Mouse (Mus musculus): ENCODE measurements around the gene Bcar3. TPM values are rescaled to one million over a fixed set of nuclear protein-coding genes. Genes with fewer than 3 reads are reported as not detected.

The Bcar3 gene
- total RNA-seq, 4 experiments from 2014 or later, result 3.3 to 8.9 (median 4.4) TPM

GRCm38 (mm10) chr3:122456807-122457206 is 162.9 kb downstream of the Bcar3 start:
- DNase-seq (ENCODE audit: low spot score in 2 of 2), result no peak

DNA sequence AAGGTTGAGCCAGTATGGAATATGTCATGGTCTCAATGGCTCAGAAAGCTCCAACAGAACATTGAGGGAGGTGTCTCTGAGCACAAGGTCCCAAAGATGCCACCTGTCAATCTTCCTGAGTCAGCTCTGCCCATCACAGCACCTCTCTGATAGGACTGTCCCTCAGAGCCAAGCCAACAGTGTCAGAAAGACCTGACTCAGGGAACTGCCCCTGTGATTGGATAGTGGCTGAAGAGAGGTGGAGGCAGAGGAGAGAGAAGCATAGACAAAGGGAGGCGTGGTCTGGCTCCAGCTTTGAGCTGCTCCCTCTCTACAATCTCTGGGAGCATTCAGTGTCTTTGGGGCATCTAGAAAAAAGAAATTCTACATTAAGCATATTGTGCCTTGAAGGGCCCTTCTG is 163.8 kb downstream of the Bcar3 start:
- no peak for DNase-seq (ENCODE audit: low spot score in 2 of 2)

GRCm38 (mm10) chr3:122458743-122459142 is 164.8 kb downstream of the Bcar3 start:
- no peak for DNase-seq (ENCODE audit: low spot score in 2 of 2)

DNA sequence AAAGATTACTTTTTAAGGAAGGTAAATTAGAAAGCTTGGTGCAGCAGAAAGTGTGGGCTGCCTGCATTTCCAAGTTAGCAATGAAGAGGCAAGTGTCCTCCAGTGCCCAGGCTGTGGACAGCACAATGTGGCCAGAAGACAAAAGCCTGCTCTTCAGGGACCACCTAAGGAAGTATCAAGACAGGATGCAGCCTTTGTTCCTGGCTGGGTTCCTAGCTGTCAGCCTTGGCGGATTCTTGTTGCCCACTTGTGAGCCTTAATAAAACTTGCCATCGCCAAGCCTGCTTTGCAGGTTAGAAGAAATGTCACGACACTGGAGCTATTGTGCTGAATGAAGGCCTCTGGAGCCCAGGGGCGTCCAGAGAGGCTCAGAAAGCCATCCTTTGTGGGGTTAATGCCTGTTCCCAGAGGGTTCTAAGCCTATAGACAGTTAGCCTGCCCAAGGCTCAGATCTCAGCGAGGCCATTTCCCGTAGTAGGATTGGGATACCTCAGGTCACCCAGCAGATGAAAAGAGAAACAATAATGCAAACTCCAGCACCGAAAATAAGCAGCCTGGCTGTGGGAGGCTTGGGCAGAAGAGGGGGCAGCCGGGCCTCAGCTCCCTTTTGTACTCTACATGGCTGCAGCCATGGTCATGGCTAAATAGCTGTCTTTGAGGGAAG is 167.0 kb downstream of the Bcar3 start:
- no peak for DNase-seq (ENCODE audit: low spot score in 2 of 2)

DNA sequence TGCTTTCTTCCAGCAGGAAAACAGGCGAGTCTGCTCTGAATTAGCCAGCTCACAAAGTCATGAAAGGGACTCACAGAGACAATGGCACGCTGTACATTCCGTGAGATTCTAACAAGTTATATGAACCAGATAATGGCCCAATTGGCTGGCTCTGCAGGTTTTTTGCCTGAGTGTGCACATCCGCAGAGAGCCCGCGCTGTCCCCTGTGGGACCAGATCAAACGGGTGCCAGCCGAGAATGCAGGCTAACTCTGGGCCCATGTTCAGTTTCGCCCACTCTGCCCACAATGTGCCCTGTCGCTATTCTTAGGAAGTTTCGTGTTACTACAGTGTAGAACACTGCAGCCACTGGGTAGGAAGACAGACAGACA is 167.6 kb downstream of the Bcar3 start:
- no peak for DNase-seq (ENCODE audit: low spot score in 2 of 2)

DNA sequence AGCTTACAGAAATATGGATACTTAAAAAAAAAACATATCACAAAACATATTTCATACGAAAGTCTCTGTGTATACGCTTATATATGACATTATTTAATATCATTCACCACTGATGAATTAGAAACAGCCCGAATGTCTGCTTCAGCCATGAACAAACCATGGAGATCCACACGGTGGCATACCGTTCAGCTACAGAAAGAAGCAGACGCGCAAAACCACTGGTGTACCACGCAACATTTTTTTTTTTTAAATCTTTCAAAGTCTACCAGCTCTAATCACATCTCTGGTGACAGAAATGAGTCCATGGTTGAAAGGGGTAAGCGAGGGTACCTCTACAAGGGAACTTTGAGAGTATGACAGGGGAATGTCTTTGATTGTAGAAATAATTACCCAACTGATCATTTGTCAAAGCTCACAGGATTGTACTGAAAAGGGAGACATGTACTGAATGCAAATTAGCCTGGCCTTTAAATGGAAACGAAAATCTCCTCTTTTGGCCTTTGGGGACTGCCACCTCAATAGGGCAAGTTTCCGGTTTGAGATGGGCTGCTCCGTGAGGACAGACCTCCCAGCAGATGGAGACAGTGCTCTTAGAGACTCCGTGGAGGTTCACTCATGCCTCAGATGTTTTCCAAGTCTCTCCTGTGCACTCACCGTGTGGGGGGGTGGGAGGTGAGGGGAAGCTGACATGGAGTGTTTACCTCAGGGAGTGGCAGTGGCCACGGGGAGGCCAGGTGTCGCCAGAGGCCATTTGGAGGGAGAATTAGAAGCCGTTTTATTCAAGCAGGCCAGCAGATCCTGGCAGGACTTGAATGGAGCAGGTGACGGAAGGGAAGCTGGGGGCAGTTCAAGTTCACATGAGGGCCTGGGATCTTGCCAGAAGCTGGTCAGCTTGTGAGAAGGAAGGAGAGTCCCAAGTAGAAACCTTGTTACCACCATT is 168.3 kb downstream of the Bcar3 start:
- no peak for DNase-seq (ENCODE audit: low spot score in 2 of 2)

GRCm38 (mm10) chr3:122463166-122463565 is 169.2 kb downstream of the Bcar3 start:
- DNase-seq (ENCODE audit: low spot score in 2 of 2), result no peak

DNA sequence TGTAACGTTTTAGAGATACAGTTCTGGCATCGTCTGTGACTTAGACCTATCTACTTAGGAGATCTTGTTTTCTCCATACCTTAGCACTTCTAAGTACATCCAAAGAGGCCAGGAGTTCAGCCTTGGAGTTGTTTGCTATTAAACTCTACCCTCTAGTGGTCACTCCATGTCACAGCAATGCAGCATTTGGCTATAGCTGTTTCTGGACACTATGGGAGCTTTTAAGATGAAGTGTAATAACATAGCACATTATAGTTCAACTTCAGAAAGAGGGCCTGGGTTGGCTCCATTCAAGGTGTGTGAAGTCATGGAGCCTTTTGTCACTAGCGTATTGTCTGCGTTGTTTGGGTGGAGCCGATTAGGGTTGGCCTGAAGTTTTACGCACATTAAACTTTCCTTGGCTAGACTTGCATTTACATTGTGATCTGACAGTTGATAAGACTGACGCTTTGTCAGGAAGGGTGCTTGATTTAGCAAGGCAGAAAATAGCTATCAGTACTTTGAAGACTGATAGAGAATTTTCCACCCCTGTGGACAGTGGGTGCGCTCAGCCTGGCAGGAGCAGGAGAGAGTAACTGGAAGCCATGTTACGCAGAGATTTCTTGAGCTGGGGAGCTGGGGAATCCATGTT is 172.3 kb downstream of the Bcar3 start:
- DNase-seq (ENCODE audit: low spot score in 2 of 2), result no peak

- DNase-seq (ENCODE audit: low spot score in 2 of 2), result no peak
These were observed 174.0 kb downstream of the Bcar3 start for GRCm38 (mm10) chr3:122467977-122468376.

GRCm38 (mm10) chr3:122470326-122471016 is 176.5 kb downstream of the Bcar3 start:
- no peak for DNase-seq (ENCODE audit: low spot score in 2 of 2)

DNA sequence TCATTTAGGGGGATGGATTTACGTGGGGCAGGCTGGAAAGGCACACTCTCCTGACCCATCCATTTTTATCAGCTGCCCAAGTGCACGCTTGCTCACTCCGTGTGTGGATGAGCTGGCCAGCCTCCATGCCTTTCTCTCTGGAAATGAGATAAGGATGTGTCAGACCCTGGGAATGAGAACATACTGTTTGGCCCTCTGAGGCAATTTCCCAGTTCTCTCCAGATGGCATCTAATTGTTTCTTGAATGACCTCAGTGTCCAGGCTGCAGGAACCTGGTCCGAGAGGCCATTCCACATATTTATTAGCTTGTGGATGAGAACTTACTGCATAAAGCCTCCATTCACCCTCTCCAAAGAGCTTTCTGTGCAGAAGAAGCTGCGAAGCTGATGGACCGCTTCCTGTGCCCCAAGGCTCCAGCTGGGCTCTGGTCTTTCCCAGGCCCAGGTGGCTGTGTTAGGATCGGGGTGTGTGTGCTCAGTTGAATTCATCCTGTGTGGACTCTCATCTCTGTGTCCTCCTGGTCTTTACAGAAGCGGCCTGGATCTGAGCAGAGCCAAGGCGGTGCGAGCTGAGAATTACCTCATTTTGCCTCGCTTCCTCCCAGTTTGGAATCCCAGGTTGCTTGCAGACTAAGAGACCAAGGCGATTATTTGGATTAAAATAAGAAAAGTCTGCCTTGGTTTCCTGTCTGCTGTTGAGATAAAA is 177.2 kb downstream of the Bcar3 start:
- no peak for DNase-seq (ENCODE audit: low spot score in 2 of 2)

- no peak for DNase-seq (ENCODE audit: low spot score in 2 of 2)
These were observed 178.5 kb downstream of the Bcar3 start for GRCm38 (mm10) chr3:122472412-122472811.

DNA sequence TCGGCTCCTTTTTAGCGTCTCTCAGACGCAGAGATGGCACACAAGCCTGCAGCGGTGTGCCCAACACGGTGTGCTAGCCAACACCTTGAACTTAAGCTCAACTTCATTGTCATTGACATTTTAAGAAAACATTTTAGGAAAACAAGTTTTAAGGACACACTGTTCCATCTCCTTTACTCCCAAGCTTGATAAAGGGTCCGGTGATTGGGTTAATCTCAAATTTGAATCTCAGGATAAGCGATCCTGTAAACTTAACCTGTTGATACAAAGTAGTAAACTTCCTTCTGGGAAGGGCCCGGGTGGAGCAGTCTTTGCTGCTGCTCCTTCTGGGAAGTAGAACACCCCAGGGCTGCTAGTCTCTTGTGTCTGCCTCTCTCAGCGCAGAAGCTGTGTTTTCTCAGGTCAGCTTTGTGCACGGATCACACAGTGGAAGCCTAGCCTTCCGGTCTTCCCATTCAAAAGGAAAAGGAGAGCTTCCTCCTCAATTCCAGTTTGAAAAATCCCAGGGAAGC is 179.6 kb downstream of the Bcar3 start:
- no peak for DNase-seq (ENCODE audit: low spot score in 2 of 2)

DNA sequence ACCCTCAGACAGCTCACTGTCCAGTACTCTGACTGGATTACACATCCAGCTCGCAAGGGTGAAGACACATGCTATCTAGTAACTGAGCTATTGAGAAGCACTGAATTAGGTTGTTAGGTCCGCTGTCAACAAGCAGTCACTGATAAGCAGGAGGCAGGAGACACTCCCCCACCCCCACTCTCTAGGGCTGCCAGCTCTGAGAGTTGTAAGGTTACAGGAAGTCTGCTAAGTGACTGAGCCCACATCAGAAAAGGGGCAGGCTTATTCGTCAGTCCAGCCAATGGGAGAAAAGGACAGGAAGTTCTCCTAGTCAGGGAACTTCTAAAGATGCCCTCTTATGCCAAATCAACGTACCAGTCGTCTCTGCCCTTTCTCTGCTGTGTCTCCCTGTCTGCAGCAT is 180.1 kb downstream of the Bcar3 start:
- DNase-seq (ENCODE audit: low spot score in 2 of 2), result no peak

DNA sequence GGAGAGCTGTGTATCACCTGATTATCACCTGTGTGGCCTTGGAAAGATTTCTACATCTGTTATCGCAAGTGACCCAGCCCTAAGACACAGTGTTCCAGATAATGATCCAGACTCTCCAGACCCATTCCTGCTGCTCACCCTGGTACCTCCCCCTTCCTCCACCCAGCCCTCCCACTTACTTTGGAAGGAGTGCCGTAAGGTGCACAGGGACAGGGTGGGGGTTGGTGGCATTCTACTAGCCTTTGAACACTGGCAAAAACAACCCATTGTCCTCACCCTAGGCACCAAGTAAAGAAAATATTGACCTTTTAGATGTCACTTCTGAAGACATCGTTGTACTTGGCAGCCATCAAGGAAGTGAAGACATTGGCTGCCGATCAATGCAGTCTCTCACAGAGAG is 180.9 kb downstream of the Bcar3 start:
- no peak for DNase-seq (ENCODE audit: low spot score in 2 of 2)

DNA sequence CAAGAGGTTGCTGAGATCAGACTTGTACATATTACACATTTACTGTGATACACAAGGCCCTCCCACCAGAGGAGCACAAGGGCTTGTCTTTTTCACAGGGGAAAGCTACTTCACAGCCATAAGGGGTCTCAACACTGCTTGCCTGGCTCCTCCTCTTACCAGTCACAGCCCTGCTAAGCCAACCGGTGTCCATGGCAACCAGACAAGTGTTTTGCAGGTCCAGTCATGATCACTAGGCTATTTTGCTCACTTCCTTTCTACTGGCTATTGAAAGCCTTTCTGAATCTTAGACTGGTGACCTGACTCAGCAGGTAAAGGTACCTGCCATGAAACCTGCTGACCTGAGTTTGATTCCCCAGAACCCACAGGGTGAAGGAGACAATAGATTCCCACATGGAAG is 181.8 kb downstream of the Bcar3 start:
- DNase-seq (ENCODE audit: low spot score in 2 of 2), result no peak

- no peak for DNase-seq (ENCODE audit: low spot score in 2 of 2)
These were observed 182.7 kb downstream of the Bcar3 start for GRCm38 (mm10) chr3:122476656-122477055.

DNA sequence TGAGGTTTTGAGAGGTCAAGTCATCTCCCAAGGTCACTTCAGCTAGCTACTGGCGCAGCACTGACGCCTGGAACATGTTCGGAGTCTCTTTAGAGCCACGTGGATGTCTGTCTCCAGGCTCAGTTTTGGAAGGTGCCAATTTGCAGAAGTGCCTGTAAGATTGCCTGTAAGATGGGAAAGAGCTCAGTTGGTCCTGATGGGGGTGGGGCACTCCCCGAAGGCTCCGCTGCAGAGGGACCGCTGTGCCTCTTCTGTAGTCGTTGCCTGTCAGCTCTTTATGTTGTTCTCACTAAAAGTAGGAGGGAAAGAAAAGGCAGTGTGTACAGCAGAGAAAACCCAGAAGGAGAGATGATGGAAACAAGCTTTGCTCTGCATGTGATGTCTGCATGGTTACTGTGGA is 183.6 kb downstream of the Bcar3 start:
- no peak for DNase-seq (ENCODE audit: low spot score in 2 of 2)

GRCm38 (mm10) chr3:122478735-122479134 is 184.8 kb downstream of the Bcar3 start:
- no peak for DNase-seq (ENCODE audit: low spot score in 2 of 2)

- no peak for DNase-seq (ENCODE audit: low spot score in 2 of 2)
These were observed 186.2 kb downstream of the Bcar3 start for GRCm38 (mm10) chr3:122480065-122480675.

All from gastrocnemius, adult 8-10 months (tissue).